Mouse (Mus musculus): ENCODE data around the gene Olfr1152. TPM values are rescaled to one million over a fixed set of nuclear protein-coding genes. Genes with fewer than 3 reads are reported as not detected.

The Olfr1152 gene
- not detected in 2 replicates for polyA plus RNA-seq (2012; rRNA removed)

DNA sequence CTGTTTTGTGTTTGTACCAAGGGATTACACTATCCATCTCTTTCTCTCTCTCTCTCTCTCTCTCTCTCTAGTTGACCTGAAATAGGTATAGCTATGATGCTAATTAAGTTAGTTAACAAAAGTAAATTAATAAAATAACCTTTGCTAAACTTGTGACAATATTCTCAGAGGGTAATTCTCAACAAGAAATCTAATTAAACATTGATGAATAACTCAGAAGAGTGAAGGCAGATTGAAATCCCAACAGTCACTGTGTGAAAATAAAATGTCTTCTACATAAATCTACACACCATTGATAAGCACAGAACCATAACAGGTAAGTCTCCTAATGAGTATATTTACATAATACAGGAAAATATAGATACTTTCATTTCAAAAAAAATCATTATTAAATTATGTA, at the start of gene Olfr1152:
Gene Olfr1152, plus strand, starts transcription at position 301 of the 400 bp plus-strand sequence.
- Histone ChIP-seq H3K4me3 (ENCODE audit: low read depth, low read length) (no peak within 1 kb of the TSS), H3K4me1 (ENCODE audit: control insufficient read depth, insufficient read depth, insufficient read length, low read length) (no peaks in the 10 kb centered on the region), H3K27ac (ENCODE audit: insufficient read depth, low read depth, low read length) (no peak within 1 kb of the TSS), H3K36me3 (ENCODE audit: control insufficient read depth, insufficient read depth, low read length) (no peaks in the 10 kb centered on the region), H3K27me3 (ENCODE audit: control insufficient read depth, insufficient read depth, low read length) (no peaks in the 10 kb centered on the region)
- no peak for TF ChIP-seq CTCF (IDR thresholded peaks at IDR 0.05; ENCODE audit: extremely low read depth, insufficient read length, insufficient replicate concordance, low read depth, low read length)
- TF ChIP-seq POLR2A (IDR thresholded peaks at IDR 0.05; ENCODE audit: low read depth, low read length) = no peak

DNA sequence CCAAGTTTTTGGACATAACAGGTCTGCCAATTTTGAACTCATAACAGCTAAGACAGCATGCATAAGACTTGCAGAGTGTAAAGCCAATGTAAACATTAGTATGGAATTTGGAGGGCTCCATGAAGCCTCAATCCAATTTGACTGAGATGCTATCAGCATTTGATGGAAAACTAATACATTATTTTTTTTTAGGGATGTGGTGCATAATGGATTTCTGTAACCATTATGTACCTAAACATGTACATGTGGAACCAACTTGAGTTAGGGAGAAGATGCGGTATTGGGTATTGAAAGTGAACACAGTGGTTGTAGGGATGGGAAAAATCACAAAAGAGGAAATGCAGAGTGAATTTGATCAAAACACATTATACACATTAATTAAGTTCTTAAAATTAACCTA, 36.1 kb upstream of the Olfr1152 start, which contains the start of gene Olfr1148:
Gene Olfr1148, plus strand, starts transcription at position 301 of the 400 bp plus-strand sequence.
- no peak for TF ChIP-seq CTCF (IDR thresholded peaks at IDR 0.05; ENCODE audit: extremely low read depth, insufficient read length, insufficient replicate concordance, low read depth, low read length)
- no peak for TF ChIP-seq POLR2A (IDR thresholded peaks at IDR 0.05; ENCODE audit: low read depth, low read length)
- WGBS = 85% methylated on average over 1 of the region's 1 CpGs
- H3K27me3 ChIP-seq (ENCODE audit: control insufficient read depth, insufficient read depth, low read length) = no peaks in the 10 kb centered on the region
- no peaks in the 10 kb centered on the region for H3K36me3 ChIP-seq (ENCODE audit: control insufficient read depth, insufficient read depth, low read length)
- no peak within 1 kb of the TSS for H3K27ac ChIP-seq (ENCODE audit: insufficient read depth, low read depth, low read length)
- H3K4me1 ChIP-seq (ENCODE audit: control insufficient read depth, insufficient read depth, insufficient read length, low read length) = no peaks in the 10 kb centered on the region
- no peak within 1 kb of the TSS for H3K4me3 ChIP-seq (ENCODE audit: low read depth, low read length)

DNA sequence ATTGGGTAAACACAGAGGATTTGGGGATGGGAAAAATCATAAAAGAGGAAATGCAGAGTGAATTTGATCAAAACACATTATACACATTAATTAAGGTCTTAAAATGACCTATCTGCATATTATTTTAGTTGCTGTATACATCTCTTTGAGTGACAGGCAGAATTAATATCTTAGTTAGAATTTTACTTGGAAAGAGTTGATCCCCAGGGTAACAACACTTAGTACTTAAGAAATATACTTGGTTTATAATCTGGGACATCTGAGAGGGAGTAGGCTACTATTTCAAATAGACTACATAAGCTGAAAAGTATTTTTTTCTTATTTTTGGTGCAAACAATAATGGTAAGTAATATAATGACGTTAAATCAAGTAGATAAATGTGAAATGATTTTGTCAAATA, 22.6 kb upstream of the Olfr1152 start, which contains the start of gene Olfr1150-ps1:
Gene Olfr1150-ps1, plus strand, starts transcription at position 301 of the 400 bp plus-strand sequence.
- TF ChIP-seq CTCF (IDR thresholded peaks at IDR 0.05; ENCODE audit: extremely low read depth, insufficient read length, insufficient replicate concordance, low read depth, low read length) (no peak), POLR2A (IDR thresholded peaks at IDR 0.05; ENCODE audit: low read depth, low read length) (no peak)
- no peak within 1 kb of the TSS for H3K4me3 ChIP-seq (ENCODE audit: low read depth, low read length)
- H3K4me1 ChIP-seq (ENCODE audit: control insufficient read depth, insufficient read depth, insufficient read length, low read length) = no peaks in the 10 kb centered on the region
- no peaks in the 10 kb centered on the region for H3K27me3 ChIP-seq (ENCODE audit: control insufficient read depth, insufficient read depth, low read length)
- H3K36me3 ChIP-seq (ENCODE audit: control insufficient read depth, insufficient read depth, low read length) = no peaks in the 10 kb centered on the region
- 70% methylated on average over 1 of the region's 1 CpGs for WGBS
- no peak within 1 kb of the TSS for H3K27ac ChIP-seq (ENCODE audit: insufficient read depth, low read depth, low read length)

DNA sequence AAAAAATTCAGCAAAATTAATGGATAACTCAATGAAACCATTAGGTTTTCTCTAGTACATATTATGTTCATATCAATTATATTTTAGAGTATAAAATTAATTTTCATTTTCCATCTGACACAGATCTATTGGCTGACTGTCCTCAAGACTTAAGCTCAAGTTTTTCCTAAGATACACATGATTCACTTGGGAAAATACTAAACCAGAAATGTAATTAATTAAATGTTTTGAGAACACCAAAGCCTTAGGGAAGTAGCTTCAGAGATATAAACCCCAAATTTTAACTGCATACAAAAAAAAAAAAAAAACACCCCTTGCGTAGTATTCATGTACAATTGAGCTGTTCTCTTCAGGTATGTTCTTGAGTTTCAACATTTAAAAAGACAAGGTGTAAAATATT, 10.7 kb upstream of the Olfr1152 start, which contains the start of gene Olfr1151:
Gene Olfr1151, plus strand, starts transcription at position 301 of the 400 bp plus-strand sequence.
- 90% methylated on average over 1 of the region's 1 CpGs for WGBS
- Histone ChIP-seq H3K27ac (ENCODE audit: insufficient read depth, low read depth, low read length) (no peak within 1 kb of the TSS), H3K4me3 (ENCODE audit: low read depth, low read length) (no peak within 1 kb of the TSS), H3K4me1 (ENCODE audit: control insufficient read depth, insufficient read depth, insufficient read length, low read length) (no peaks in the 10 kb centered on the region), H3K27me3 (ENCODE audit: control insufficient read depth, insufficient read depth, low read length) (no peaks in the 10 kb centered on the region), H3K36me3 (ENCODE audit: control insufficient read depth, insufficient read depth, low read length) (no peaks in the 10 kb centered on the region)
- no peak for TF ChIP-seq POLR2A (IDR thresholded peaks at IDR 0.05; ENCODE audit: low read depth, low read length)
- no peak for TF ChIP-seq CTCF (IDR thresholded peaks at IDR 0.05; ENCODE audit: extremely low read depth, insufficient read length, insufficient replicate concordance, low read depth, low read length)

DNA sequence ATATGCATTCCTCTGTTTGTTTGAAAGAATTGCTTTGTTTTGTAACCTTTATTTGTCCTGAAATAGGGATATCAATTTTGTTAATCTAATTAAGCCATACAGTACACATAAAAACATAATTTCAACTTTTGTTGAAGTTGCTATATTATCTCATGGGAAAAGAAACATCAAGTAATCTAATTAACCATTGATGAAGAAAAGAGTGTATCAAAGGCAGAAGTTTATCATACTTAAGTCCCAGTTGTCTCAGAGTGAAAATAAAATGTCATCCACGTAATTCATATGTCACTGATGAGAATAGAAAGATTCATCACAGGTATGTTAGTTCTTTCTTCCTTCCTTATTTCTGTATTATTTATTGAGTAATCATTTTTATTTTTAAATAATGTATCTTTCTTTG, 28.4 kb downstream of the Olfr1152 start, which contains the start of gene Olfr1153:
Gene Olfr1153, plus strand, starts transcription at position 301 of the 400 bp plus-strand sequence.
- Histone ChIP-seq H3K4me3 (ENCODE audit: low read depth, low read length) (no peak within 1 kb of the TSS), H3K27me3 (ENCODE audit: control insufficient read depth, insufficient read depth, low read length) (no peaks in the 10 kb centered on the region), H3K36me3 (ENCODE audit: control insufficient read depth, insufficient read depth, low read length) (no peaks in the 10 kb centered on the region), H3K4me1 (ENCODE audit: control insufficient read depth, insufficient read depth, insufficient read length, low read length) (no peaks in the 10 kb centered on the region), H3K27ac (ENCODE audit: insufficient read depth, low read depth, low read length) (no peak within 1 kb of the TSS)
- TF ChIP-seq POLR2A (IDR thresholded peaks at IDR 0.05; ENCODE audit: low read depth, low read length) (no peak), CTCF (IDR thresholded peaks at IDR 0.05; ENCODE audit: extremely low read depth, insufficient read length, insufficient replicate concordance, low read depth, low read length) (no peak)
- 56% methylated on average over 1 of the region's 1 CpGs for WGBS

DNA sequence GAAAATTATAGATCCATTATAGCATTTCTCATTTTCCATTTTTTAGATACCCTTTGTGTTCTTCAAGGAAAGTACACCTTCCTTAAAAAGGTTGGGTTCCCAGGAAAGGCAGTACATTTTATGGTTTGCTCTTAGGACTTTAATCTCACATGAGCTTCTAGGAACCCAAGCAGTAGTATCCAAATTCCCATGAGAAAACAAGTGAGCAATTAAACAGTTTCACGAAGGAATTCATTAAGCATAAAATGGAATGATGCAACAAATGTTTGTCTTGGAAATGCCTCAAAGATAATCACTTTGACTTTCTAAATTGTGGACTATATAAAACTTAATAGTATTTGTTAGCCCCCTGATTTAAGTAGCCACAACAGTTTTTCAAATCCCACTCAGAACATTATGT, 38.8 kb downstream of the Olfr1152 start, which contains the start of gene Olfr1154:
Gene Olfr1154, minus strand, starts transcription at position 101 of the 400 bp plus-strand sequence.
- H3K27me3 ChIP-seq (ENCODE audit: control insufficient read depth, insufficient read depth, low read length) = no peaks in the 10 kb centered on the region
- no peaks in the 10 kb centered on the region for H3K4me1 ChIP-seq (ENCODE audit: control insufficient read depth, insufficient read depth, insufficient read length, low read length)
- no peaks in the 10 kb centered on the region for H3K36me3 ChIP-seq (ENCODE audit: control insufficient read depth, insufficient read depth, low read length)
- H3K4me3 ChIP-seq (ENCODE audit: low read depth, low read length) = no peak within 1 kb of the TSS
- no peak within 1 kb of the TSS for H3K27ac ChIP-seq (ENCODE audit: insufficient read depth, low read depth, low read length)
- WGBS = 74% methylated on average over 1 of the region's 1 CpGs
- TF ChIP-seq POLR2A (IDR thresholded peaks at IDR 0.05; ENCODE audit: low read depth, low read length) (no peak), CTCF (IDR thresholded peaks at IDR 0.05; ENCODE audit: extremely low read depth, insufficient read length, insufficient replicate concordance, low read depth, low read length) (no peak)

Other genes with a start within 250 kb of the Olfr1152 start
- gene Olfr1131, start 239.4 kb upstream of the Olfr1152 start, polyA plus RNA-seq (2012; rRNA removed) = not detected in 2 replicates
- not detected in 2 replicates for gene Olfr1132, start 229.0 kb upstream of the Olfr1152 start, polyA plus RNA-seq (2012; rRNA removed)
- not detected in 2 replicates for gene Olfr1133, start 219.1 kb upstream of the Olfr1152 start, polyA plus RNA-seq (2012; rRNA removed)
- gene Olfr1134, start 208.0 kb upstream of the Olfr1152 start, polyA plus RNA-seq (2012; rRNA removed) = not detected in 2 replicates
- gene Olfr1135, start 192.8 kb upstream of the Olfr1152 start, polyA plus RNA-seq (2012; rRNA removed) = not detected in 2 replicates
- not detected in 2 replicates for gene Olfr1136, start 172.5 kb upstream of the Olfr1152 start, polyA plus RNA-seq (2012; rRNA removed)
- not detected in 2 replicates for gene Olfr1137, start 153.3 kb upstream of the Olfr1152 start, polyA plus RNA-seq (2012; rRNA removed)
- gene Olfr1138, start 126.5 kb upstream of the Olfr1152 start, polyA plus RNA-seq (2012; rRNA removed) = not detected in 2 replicates
- gene Olfr1140, start 122.7 kb upstream of the Olfr1152 start, polyA plus RNA-seq (2012; rRNA removed) = not detected in 2 replicates
- gene Olfr1141, start 112.5 kb upstream of the Olfr1152 start, polyA plus RNA-seq (2012; rRNA removed) = not detected in 2 replicates
- gene Olfr152, start 87.0 kb upstream of the Olfr1152 start, polyA plus RNA-seq (2012; rRNA removed) = not detected in 2 replicates
- gene Olfr1143, start 65.9 kb upstream of the Olfr1152 start, polyA plus RNA-seq (2012; rRNA removed) = not detected in 2 replicates
- not detected in 2 replicates for gene Olfr1145, start 56.7 kb upstream of the Olfr1152 start, polyA plus RNA-seq (2012; rRNA removed)
- not detected in 2 replicates for gene Olfr1148, start 36.0 kb upstream of the Olfr1152 start, polyA plus RNA-seq (2012; rRNA removed)
- not detected in 2 replicates for gene Olfr1150-ps1, start 22.5 kb upstream of the Olfr1152 start, polyA plus RNA-seq (2012; rRNA removed)
- not detected in 2 replicates for gene Olfr1151, start 10.6 kb upstream of the Olfr1152 start, polyA plus RNA-seq (2012; rRNA removed)
- not detected in 2 replicates for gene Olfr1153, start 28.5 kb downstream of the Olfr1152 start, polyA plus RNA-seq (2012; rRNA removed)
- not detected in 2 replicates for gene Olfr1154, start 38.7 kb downstream of the Olfr1152 start, polyA plus RNA-seq (2012; rRNA removed)
- not detected in 2 replicates for gene Olfr1155, start 78.6 kb downstream of the Olfr1152 start, polyA plus RNA-seq (2012; rRNA removed)
- gene Olfr1156, start 86.6 kb downstream of the Olfr1152 start, polyA plus RNA-seq (2012; rRNA removed) = not detected in 2 replicates
- gene Olfr1157, start 101.8 kb downstream of the Olfr1152 start, polyA plus RNA-seq (2012; rRNA removed) = not detected in 2 replicates
- gene Olfr74, start 108.2 kb downstream of the Olfr1152 start, polyA plus RNA-seq (2012; rRNA removed) = not detected in 2 replicates
- gene Olfr1158, start 123.6 kb downstream of the Olfr1152 start, polyA plus RNA-seq (2012; rRNA removed) = not detected in 2 replicates
- not detected in 2 replicates for gene Olfr1160, start 141.8 kb downstream of the Olfr1152 start, polyA plus RNA-seq (2012; rRNA removed)
- gene Olfr1161, start 156.3 kb downstream of the Olfr1152 start, polyA plus RNA-seq (2012; rRNA removed) = not detected in 2 replicates
- gene Olfr73, start 171.2 kb downstream of the Olfr1152 start, polyA plus RNA-seq (2012; rRNA removed) = not detected in 2 replicates
- gene Olfr1162, start 184.6 kb downstream of the Olfr1152 start, polyA plus RNA-seq (2012; rRNA removed) = not detected in 2 replicates
- gene Olfr1163, start 205.3 kb downstream of the Olfr1152 start, polyA plus RNA-seq (2012; rRNA removed) = not detected in 2 replicates
- not detected in 2 replicates for gene Olfr1164, start 227.5 kb downstream of the Olfr1152 start, polyA plus RNA-seq (2012; rRNA removed)

Data from small intestine, adult 2 months (tissue).